Comparison of ENCODE assay signal across 18 mouse cellular contexts in genomic region chr3:83112869-83113268, GRCm38 (mm10). TPM values are rescaled to one million over a fixed set of nuclear protein-coding genes. Genes with fewer than 3 reads are reported as not detected.
DNase-seq lines count a peak whose midpoint lies in the region; ATAC-seq and TF ChIP-seq lines count a peak whose summit lies in the region.
"Had no signal": no experiment of that assay in that cellular context is flagged by ENCODE, and none has a peak within 500 bp of the region (broad histone marks: within the 10 kb centered on the region; RNA-seq: fewer than 3 reads in every experiment).

No protein-coding gene starts in this region.

- peak; percentile 48 for DNase-seq in intestine, embryonic 14.5 days (ENCODE audit: low spot score)
- DNase-seq in hindbrain, embryonic 11.5 days (ENCODE audit: low spot score), result no peak
- DNase-seq in limb, embryonic 14.5 days (ENCODE audit: low spot score), result no peak
- DNase-seq in retina, postnatal 1 day, result peak; percentile 51
- DNase-seq: adrenal gland, adult 8-10 months; cerebellum, postnatal 14 days; heart, adult 2 months; heart, postnatal 10 days; kidney, adult 18-20 months; liver, embryonic 13.5 days; lung, postnatal 14 days; midbrain, embryonic 14.5 days; right cerebral cortex, postnatal 25 days; thymus, adult 18-20 months had no signal

- H3K9me3 ChIP-seq in intestine, embryonic 14.5 days (ENCODE audit: control insufficient read depth, low read length), result no peaks in the 10 kb centered on the region
- H3K9me3 ChIP-seq in intestine, embryonic 16.5 days (ENCODE audit: control insufficient read depth, low read length), result no peaks in the 10 kb centered on the region
- no peaks in the 10 kb centered on the region for H3K9me3 ChIP-seq in hindbrain, embryonic 11.5 days (ENCODE audit: control insufficient read depth, low read length)
- no peaks in the 10 kb centered on the region for H3K9me3 ChIP-seq in limb, embryonic 14.5 days (ENCODE audit: control insufficient read depth, low read length)
- H3K9me3 ChIP-seq in liver, embryonic 12.5 days (replicated peaks), result no peaks in the 10 kb centered on the region
- H3K9me3 ChIP-seq in heart, embryonic 12.5 days (replicated peaks), result no peaks in the 10 kb centered on the region
- H3K9me3 ChIP-seq: G1E; liver, embryonic 13.5 days had no signal

- no peak overlapping the region for H3K27ac ChIP-seq in intestine, embryonic 14.5 days (ENCODE audit: low read depth)
- no peak overlapping the region for H3K27ac ChIP-seq in intestine, embryonic 16.5 days (ENCODE audit: low read length)
- no peak overlapping the region for H3K27ac ChIP-seq in hindbrain, embryonic 11.5 days (ENCODE audit: low read depth, low read length)
- no peak overlapping the region for H3K27ac ChIP-seq in limb, embryonic 14.5 days (replicated peaks; ENCODE audit: low read depth, low read length)
- H3K27ac ChIP-seq in liver, embryonic 12.5 days, result no peak overlapping the region
- H3K27ac ChIP-seq in heart, embryonic 12.5 days (ENCODE audit: poor library complexity, severe bottlenecking), result no peak overlapping the region
- H3K27ac ChIP-seq: heart, adult 2 months; liver, embryonic 13.5 days had no signal

- H3K4me3 ChIP-seq in intestine, embryonic 14.5 days (ENCODE audit: low read depth, low read length), result no peak overlapping the region
- H3K4me3 ChIP-seq in intestine, embryonic 16.5 days (ENCODE audit: low read length), result no peak overlapping the region
- no peak overlapping the region for H3K4me3 ChIP-seq in hindbrain, embryonic 11.5 days (ENCODE audit: low read depth, low read length)
- no peak overlapping the region for H3K4me3 ChIP-seq in limb, embryonic 14.5 days (replicated peaks; ENCODE audit: low read length)
- H3K4me3 ChIP-seq in liver, embryonic 12.5 days, result no peak overlapping the region
- H3K4me3 ChIP-seq in heart, embryonic 12.5 days, result no peak overlapping the region
- H3K4me3 ChIP-seq: heart, adult 2 months; liver, embryonic 13.5 days had no signal

- no peak overlapping the region for H3K4me2 ChIP-seq in intestine, embryonic 14.5 days (ENCODE audit: low read length)
- no peak overlapping the region for H3K4me2 ChIP-seq in intestine, embryonic 16.5 days (ENCODE audit: low read depth, low read length)
- no peak overlapping the region for H3K4me2 ChIP-seq in hindbrain, embryonic 11.5 days (replicated peaks; ENCODE audit: low read depth, low read length)
- no peak overlapping the region for H3K4me2 ChIP-seq in limb, embryonic 14.5 days (replicated peaks; ENCODE audit: low read depth, low read length, severe bottlenecking)
- H3K4me2 ChIP-seq in liver, embryonic 12.5 days, result no peak overlapping the region
- no peak overlapping the region for H3K4me2 ChIP-seq in heart, embryonic 12.5 days
- H3K4me2 ChIP-seq: liver, embryonic 13.5 days had no signal

- WGBS in intestine, embryonic 14.5 days, result 25% methylated on average over 3 of the region's 3 CpGs
- 26% methylated on average over 3 of the region's 3 CpGs for WGBS in intestine, embryonic 16.5 days
- 22% methylated on average over 3 of the region's 3 CpGs for WGBS in hindbrain, embryonic 11.5 days
- 15% methylated on average over 3 of the region's 3 CpGs for WGBS in limb, embryonic 14.5 days
- 33% methylated on average over 3 of the region's 3 CpGs for WGBS in liver, embryonic 12.5 days (ENCODE audit: insufficient replicate concordance)
- 42% methylated on average over 3 of the region's 3 CpGs for WGBS in heart, embryonic 12.5 days

- no peak for ATAC-seq in intestine, embryonic 14.5 days (replicated peaks; ENCODE audit: low FRiP score, low TSS enrichment, low read depth)
- ATAC-seq in intestine, embryonic 16.5 days, result no peak
- ATAC-seq in hindbrain, embryonic 11.5 days (ENCODE audit: low FRiP score), result peak; percentile 84
- ATAC-seq in limb, embryonic 14.5 days (ENCODE audit: low FRiP score, low read depth), result peak; percentile 44; the same call in 1 of the 2 replicates
- ATAC-seq in liver, embryonic 12.5 days, result no peak
- ATAC-seq in heart, embryonic 12.5 days (ENCODE audit: insufficient number of reproducible peaks, low FRiP score), result no peak

- no peaks in the 10 kb centered on the region for H3K27me3 ChIP-seq in intestine, embryonic 14.5 days (replicated peaks; ENCODE audit: control insufficient read depth, insufficient read depth, low read length)
- no peaks in the 10 kb centered on the region for H3K27me3 ChIP-seq in intestine, embryonic 16.5 days (replicated peaks; ENCODE audit: control insufficient read depth, insufficient read depth, low read length)
- no peaks in the 10 kb centered on the region for H3K27me3 ChIP-seq in hindbrain, embryonic 11.5 days (ENCODE audit: control insufficient read depth, insufficient read depth, low read length)
- H3K27me3 ChIP-seq in limb, embryonic 14.5 days (ENCODE audit: control insufficient read depth, insufficient read depth, low read length), result no peaks in the 10 kb centered on the region
- no peaks in the 10 kb centered on the region; the same call in 1 of the 2 replicates for H3K27me3 ChIP-seq in liver, embryonic 12.5 days (replicated peaks)
- peaks cover 10% of the 10 kb centered on the region for H3K27me3 ChIP-seq in heart, embryonic 12.5 days (replicated peaks)
- H3K27me3 ChIP-seq: liver, embryonic 13.5 days had no signal

- H3K4me1 ChIP-seq in intestine, embryonic 14.5 days (replicated peaks; ENCODE audit: control insufficient read depth, insufficient read depth, low read length), result 0 out of 2 replicates have a peak, but pooled peaks cover 5% of the 10 kb centered on the region
- no peaks in the 10 kb centered on the region for H3K4me1 ChIP-seq in intestine, embryonic 16.5 days (ENCODE audit: control insufficient read depth, insufficient read depth, low read length)
- H3K4me1 ChIP-seq in hindbrain, embryonic 11.5 days (replicated peaks; ENCODE audit: control insufficient read depth, insufficient read depth, low read length), result peaks cover 8% of the 10 kb centered on the region; the same call in 1 of the 2 replicates
- peaks cover 25% of the 10 kb centered on the region for H3K4me1 ChIP-seq in limb, embryonic 14.5 days (ENCODE audit: control insufficient read depth, insufficient read depth, low read length)
- no peaks in the 10 kb centered on the region for H3K4me1 ChIP-seq in liver, embryonic 12.5 days
- H3K4me1 ChIP-seq in heart, embryonic 12.5 days (replicated peaks), result peaks cover 3% of the 10 kb centered on the region; the same call in 1 of the 2 replicates
- H3K4me1 ChIP-seq: liver, embryonic 13.5 days had no signal

- TF ChIP-seq POLR2A in limb, embryonic 14.5 days (IDR thresholded peaks at IDR 0.05; ENCODE audit: borderline replicate concordance, extremely low read depth, insufficient read depth, insufficient read length), result no peak

- H3K9ac ChIP-seq in intestine, embryonic 14.5 days (ENCODE audit: low read length), result no peak overlapping the region
- H3K9ac ChIP-seq in intestine, embryonic 16.5 days (ENCODE audit: low read depth, low read length), result no peak overlapping the region
- H3K9ac ChIP-seq in hindbrain, embryonic 11.5 days (ENCODE audit: low read depth, low read length), result no peak overlapping the region
- H3K9ac ChIP-seq in limb, embryonic 14.5 days (ENCODE audit: low read depth, low read length, severe bottlenecking), result no peak overlapping the region
- no peak overlapping the region for H3K9ac ChIP-seq in liver, embryonic 12.5 days
- H3K9ac ChIP-seq in heart, embryonic 12.5 days, result no peak overlapping the region
- H3K9ac ChIP-seq: liver, embryonic 13.5 days had no signal

- no peaks in the 10 kb centered on the region for H3K36me3 ChIP-seq in intestine, embryonic 14.5 days (ENCODE audit: control insufficient read depth, insufficient read depth, low read length)
- no peaks in the 10 kb centered on the region for H3K36me3 ChIP-seq in intestine, embryonic 16.5 days (ENCODE audit: control insufficient read depth, insufficient read depth, low read length)
- no peaks in the 10 kb centered on the region for H3K36me3 ChIP-seq in hindbrain, embryonic 11.5 days (ENCODE audit: control insufficient read depth, insufficient read depth, low read length)
- no peaks in the 10 kb centered on the region for H3K36me3 ChIP-seq in limb, embryonic 14.5 days (ENCODE audit: control insufficient read depth, insufficient read depth, low read length)
- H3K36me3 ChIP-seq in liver, embryonic 12.5 days, result no peaks in the 10 kb centered on the region
- H3K36me3 ChIP-seq in heart, embryonic 12.5 days, result no peaks in the 10 kb centered on the region
- H3K36me3 ChIP-seq: G1E; liver, embryonic 13.5 days had no signal

RNA-seq across cellular contexts. Expression of gene Dchs2, which starts 14.9 kb away (rescaled TPM):
- polyA plus RNA-seq in intestine, embryonic 14.5 days (2014; fragmentation: Nextera tagmentation; extraction: Ambion mirVana), result 0.55 and 0.58 TPM in 2 replicates
- polyA plus RNA-seq in intestine, embryonic 16.5 days (2015; fragmentation: Nextera tagmentation; extraction: Ambion mirVana), result 0.06 and 0.12 TPM in 2 replicates
- polyA plus RNA-seq in hindbrain, embryonic 11.5 days (2014; fragmentation: Nextera tagmentation; extraction: Ambion mirVana), result 1.2 and 1.6 TPM in 2 replicates
- polyA plus RNA-seq in limb, embryonic 14.5 days (2012; rRNA removed), result 1.7 and 1.8 TPM in 2 replicates
- 2.1 and 2.2 TPM in 2 replicates for polyA plus RNA-seq in limb, embryonic 14.5 days (2014; fragmentation: Nextera tagmentation; extraction: Ambion mirVana)
- polyA plus RNA-seq in liver, embryonic 12.5 days (2016; fragmentation: Nextera tagmentation; extraction: Ambion mirVana), result 0.01 and 0.02 TPM in 2 replicates
- polyA plus RNA-seq in heart, embryonic 12.5 days (2016; fragmentation: Nextera tagmentation; extraction: Ambion mirVana), result 0.11 and 0.15 TPM in 2 replicates
- polyA plus RNA-seq: G1E had no signal

RNA-seq across cellular contexts. Expression of gene Plrg1, which starts 57.5 kb away (rescaled TPM):
- polyA plus RNA-seq in intestine, embryonic 14.5 days (2014; fragmentation: Nextera tagmentation; extraction: Ambion mirVana), result 97.8 and 109 TPM in 2 replicates
- 81.0 and 87.1 TPM in 2 replicates for polyA plus RNA-seq in intestine, embryonic 16.5 days (2015; fragmentation: Nextera tagmentation; extraction: Ambion mirVana)
- polyA plus RNA-seq in hindbrain, embryonic 11.5 days (2014; fragmentation: Nextera tagmentation; extraction: Ambion mirVana), result 133 and 146 TPM in 2 replicates
- 80.3 and 93.3 TPM in 2 replicates for polyA plus RNA-seq in limb, embryonic 14.5 days (2012; rRNA removed)
- 101 and 103 TPM in 2 replicates for polyA plus RNA-seq in limb, embryonic 14.5 days (2014; fragmentation: Nextera tagmentation; extraction: Ambion mirVana)
- polyA plus RNA-seq in liver, embryonic 12.5 days (2016; fragmentation: Nextera tagmentation; extraction: Ambion mirVana), result 66.2 and 69.4 TPM in 2 replicates
- polyA plus RNA-seq in heart, embryonic 12.5 days (2016; fragmentation: Nextera tagmentation; extraction: Ambion mirVana), result 59.3 and 60.3 TPM in 2 replicates

Comparison
In these comparisons a context has a peak if more than half of its experiments do, and no peak if none do; other contexts are left out.
1. ATAC-seq: peak in hindbrain, embryonic 11.5 days (single experiment) and limb, embryonic 14.5 days (single experiment); none in intestine, embryonic 14.5 days (single experiment), intestine, embryonic 16.5 days (single experiment), liver, embryonic 12.5 days (single experiment) and heart, embryonic 12.5 days (single experiment).
2. DNase-seq: peak in intestine, embryonic 14.5 days (single experiment) and retina, postnatal 1 day (single experiment); none in hindbrain, embryonic 11.5 days (single experiment) and limb, embryonic 14.5 days (single experiment).